Mouse (Mus musculus) kidney, adult 8-10 months (tissue): Measurements from ENCODE around the gene 4931428L18Rik.
"Not testable (repeated sequence)": the region's sequence is repeated elsewhere in the genome, so short reads cannot be mapped to it uniquely, and the experiment has no call there.

ENCODE experiments used
- DNase-seq, 2 experiments: peaks; one replicate each; pipeline ENCODE4 v3.0.0; 2022

4931428L18Rik gene

DNA sequence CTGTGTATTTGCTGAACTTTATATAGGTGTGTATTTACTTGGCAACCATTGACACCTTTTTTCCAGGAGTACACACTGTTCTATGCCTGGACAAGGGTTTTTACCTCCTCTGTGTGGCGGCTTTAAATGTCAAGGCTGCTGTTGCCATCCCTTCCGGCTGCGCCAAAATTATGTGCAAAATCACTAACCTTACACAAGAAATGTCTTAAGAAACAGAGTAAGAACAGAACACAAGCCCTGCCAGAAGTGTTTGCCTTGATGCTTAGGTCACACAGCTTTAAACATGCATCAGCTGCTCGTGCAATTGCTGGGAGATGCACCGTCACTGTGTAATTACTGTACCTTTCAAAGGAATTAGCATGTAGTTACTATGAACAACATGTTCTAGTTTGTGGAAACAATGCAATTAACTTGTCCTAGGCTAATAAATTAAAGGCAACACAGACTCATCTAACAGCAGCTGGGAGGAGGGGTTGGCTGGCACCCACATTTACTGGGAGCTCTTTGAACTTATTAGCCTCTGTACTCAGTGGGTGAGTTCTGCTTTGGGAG, 171.0 kb downstream of the 4931428L18Rik start:
- peak; percentile 31 to 36 for DNase-seq

DNA sequence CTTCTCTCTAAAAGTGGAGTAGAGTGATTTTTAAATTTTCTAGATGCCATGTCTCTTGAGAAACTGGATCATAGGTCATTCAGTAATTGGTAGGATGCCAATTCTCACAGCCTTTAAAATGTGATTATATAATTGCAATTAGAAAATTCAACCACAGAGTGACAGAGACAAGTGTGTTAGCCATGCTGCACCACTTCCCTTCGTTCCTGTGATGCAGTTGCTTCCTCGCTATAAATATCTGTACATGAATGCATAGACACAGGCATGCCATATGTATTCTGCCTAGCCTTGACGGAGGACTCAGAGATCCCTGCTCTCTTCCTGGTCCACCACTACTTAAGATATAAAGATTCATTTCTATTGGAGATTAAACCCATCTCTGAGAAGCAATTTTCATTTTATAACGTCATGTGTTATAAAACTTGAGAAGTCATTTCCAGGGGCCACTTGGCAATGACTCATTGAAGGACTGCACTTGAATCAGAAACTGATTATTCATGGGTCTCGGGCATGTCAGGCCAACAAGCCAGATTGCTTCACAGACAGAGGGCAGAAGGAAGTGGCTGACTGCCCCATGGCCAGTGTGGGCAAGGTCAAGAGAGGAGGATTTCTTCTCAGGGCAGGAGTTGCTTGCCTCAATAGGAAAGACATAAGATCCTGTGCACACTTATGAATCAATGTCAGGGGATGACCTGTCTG, 172.4 kb downstream of the 4931428L18Rik start:
- peak in 1 of 2 experiments; percentile 43 for DNase-seq

DNA sequence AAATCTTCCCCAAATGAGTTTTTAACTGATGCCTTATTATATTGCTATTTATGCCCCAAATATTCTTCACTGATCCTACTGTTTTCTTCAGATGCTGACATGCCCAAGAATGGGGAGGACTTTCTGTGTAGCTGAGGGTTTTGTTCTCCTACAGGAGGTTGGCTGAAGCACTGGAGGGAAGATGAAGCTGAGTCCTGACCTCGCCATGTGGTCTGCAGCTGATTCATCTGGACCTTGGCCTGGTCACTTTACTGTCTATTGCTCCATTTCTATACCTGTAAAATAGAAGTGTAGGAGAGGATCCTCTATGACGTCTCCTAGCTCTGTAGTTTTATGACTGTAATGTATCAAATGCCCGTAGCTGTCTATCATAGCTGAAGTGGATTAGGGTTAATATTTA, 179.3 kb downstream of the 4931428L18Rik start:
- DNase-seq, result no peak

DNA sequence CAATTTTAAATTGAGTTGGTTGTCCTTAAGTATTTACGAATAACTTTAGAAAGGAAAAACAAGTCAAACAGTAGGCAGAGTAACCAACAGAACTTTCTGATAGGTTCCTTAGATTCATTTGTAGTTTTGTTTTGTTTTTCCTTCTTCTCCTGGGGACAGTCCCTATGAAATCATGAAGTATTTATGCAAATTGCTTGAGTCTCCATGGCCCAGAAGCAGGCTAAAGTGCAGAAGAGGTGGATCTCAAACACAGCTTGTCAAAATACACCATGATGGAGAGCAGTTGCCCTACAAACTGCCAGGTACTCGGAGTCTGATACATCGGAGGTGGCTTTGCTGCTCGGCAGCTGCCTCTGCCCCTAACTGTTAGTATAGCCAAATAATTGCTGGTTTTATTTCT, 179.7 kb downstream of the 4931428L18Rik start:
- DNase-seq, result no peak

DNA sequence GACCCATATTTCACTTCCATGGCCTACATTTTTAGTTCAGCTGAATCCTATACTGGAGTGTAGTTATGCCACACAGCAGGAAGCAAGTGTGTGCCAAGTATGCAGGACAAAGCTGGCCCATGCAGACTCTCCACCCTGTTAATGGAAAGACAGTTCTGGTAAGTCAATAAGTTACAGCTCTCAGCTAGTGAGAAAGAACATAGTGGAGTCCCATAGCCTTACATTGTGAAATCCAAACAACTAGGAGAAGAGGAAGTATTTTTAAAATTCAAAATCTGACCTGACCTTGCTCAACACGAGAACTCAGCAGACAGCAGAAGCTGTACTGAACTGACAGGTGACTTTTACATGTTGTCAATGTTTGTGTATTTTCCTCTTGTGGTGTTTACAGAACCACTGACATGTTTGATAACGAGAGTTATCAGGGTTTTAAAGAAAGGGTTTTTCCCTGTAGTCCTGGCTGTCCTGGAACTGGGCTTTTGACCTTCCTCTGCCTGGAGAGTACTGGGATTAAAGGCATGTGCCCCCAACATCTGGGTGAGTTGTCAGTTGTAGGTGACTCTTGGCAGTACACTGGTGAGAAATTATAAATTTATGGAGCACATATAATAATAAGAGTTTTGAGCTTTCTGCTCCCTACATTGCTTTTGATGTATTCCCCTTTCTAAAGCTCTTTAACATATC, 188.5 kb downstream of the 4931428L18Rik start:
- DNase-seq, result peak; percentile 16 to 59

DNA sequence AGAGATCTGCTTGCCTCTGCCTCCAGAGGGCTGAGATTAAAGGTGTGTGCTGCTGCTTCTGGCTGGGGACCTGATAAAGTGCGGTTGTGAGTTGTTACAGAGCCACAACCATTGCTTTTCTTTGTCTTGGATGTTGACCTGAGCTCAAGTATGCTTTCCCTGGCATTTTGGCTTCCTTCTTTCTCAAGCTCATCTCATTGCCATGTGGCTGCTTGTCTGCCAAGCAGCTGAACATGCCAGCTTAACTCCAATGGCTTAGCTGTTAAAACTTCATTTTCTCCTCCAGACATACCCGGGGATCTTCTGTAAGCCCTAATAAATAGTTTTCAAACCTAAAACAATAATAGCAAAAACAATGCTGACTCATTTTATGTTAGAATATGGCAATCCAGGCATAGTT, 190.1 kb downstream of the 4931428L18Rik start:
- DNase-seq, result no peak

DNA sequence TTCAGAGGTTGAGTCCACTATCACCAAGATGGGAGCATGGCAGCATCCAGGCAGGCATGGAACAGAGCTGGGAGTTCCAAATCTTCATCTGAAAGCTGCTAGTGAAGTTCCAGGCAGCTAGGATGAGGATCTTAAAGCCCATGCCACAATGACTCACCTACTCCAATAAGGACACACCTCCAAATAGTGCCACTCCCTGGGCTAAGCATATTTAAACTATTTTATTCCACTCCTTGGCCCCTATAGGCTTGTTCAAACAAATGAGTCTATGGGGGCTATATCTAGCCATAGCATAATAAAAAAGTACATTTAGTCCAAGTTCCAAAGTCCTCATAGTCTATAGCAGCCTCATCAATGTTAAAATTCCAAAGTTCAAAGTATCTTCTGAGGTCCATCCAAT, 199.3 kb downstream of the 4931428L18Rik start:
- no peak for DNase-seq

DNA sequence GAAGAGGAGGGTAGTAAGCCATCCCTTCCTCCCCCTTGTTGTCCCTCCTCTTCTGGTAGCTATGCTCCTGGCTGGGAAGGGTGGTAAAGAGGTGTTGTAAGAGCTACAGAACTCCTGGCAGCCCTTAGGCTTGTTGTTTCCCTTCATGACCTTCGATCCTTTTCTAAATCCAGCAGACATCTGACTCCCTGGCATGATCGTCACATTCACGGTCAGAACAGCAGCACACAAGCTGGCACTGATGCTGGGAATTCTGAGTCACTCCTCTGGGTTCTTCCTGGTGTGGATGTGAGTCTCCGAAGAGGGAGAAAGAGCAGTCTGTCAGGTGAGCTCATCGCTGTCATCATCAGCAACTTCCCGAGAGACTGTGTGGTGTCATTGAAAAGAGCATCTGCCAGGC, 203.2 kb downstream of the 4931428L18Rik start:
- peak; percentile 59 to 74 for DNase-seq

DNA sequence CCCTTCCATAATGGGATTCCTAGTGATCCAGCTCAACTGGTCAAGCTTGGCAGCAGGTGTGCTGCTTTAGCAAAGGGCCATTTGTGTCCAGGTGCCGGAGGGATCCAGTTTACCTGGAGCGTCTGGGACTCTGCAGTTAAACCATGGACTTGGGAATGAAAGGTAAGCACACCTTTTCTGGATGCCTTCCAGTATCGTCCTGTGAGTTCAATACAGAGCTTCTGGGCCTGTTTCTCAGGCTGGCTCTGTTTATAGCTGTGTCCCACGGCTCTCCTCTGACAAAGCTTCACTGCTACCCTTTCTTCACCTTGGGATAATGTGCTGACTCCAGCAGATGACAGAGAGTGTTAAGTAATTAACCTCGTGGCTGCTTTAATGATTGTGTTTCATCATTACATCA, 205.1 kb downstream of the 4931428L18Rik start:
- DNase-seq, result peak; percentile 8 to 24

DNA sequence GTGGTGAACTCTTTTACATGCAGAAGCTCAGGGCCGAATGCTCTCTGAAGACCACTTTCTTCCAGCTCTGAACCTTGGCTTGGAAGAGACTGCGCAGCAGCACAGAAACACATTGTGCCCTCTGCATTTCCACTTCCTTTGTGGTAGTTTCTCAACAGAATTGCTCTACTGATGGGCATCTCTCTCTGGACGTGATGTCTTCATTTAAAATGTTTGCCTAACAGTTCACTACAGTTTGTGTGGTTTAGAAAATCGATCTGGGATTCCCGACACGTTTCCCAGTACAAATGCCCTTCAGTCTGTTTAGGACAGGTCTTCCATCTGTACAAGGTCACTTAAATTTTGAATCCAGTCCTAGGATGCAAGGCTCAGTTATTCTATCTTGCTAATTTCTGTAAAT, 206.4 kb downstream of the 4931428L18Rik start:
- no peak for DNase-seq

DNA sequence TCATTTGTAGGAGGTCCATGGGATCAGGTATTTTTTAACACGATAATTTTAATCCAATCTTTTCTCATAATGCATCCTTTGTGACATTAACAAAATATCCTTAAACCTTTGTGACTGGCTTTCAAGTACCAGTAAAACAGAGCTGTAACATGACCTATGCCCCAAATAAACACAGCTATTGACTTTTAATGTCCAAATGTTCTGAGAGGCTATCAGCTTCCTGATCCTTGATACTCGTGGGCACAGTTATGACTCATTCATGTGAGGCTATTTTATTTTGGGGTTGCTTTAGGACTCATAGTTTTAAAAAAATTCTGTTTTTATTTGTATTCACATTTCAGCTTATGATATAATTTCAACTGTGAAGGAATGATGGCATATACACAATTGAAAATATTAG, 207.2 kb downstream of the 4931428L18Rik start:
- DNase-seq, result no peak

DNA sequence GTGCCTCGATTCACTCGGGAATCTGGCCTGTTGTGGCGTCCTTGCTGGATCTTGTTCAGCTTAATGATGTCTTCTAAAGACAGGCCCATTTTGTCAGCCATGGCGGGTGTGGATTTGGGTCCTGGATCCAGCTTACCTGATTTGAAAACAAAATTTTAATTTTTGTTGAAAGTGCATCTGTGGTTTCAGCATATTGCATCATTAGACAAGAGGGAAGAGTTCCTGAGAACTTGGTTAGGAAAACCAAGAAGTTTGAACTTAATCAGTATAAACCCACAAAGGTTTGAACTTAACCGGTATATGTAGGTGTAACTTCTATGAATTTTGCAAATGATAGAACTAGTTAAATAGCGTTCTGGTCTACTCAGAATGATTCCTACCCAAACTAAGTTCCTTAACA, 244.6 kb downstream of the 4931428L18Rik start, which contains the start of gene AC153137.1:
AC153137.1 (minus strand) TSS at position 101 of the 400 bp plus-strand sequence.
- DNase-seq, result not testable (repeated sequence)

DNA sequence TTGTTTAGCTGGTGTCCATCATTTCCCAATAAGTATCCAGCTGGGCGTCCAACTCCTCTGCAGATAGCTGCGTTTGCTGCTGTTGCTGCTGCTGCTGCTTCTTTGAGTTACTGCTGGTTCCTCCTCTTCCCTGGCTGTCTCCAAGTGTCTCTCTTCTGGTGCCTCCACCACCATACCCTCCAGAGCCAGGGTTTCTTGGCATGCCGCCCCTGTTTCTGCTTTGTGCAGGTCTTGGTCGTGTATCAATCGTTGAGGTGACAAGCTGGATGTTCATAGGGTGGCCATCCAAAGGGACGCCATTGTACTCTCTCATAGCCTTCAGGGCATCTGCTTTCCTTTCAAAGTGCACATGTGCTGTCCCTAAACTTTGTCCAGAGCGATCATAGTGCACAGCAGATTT, 245.2 kb downstream of the 4931428L18Rik start:
- not testable (repeated sequence) for DNase-seq

DNA sequence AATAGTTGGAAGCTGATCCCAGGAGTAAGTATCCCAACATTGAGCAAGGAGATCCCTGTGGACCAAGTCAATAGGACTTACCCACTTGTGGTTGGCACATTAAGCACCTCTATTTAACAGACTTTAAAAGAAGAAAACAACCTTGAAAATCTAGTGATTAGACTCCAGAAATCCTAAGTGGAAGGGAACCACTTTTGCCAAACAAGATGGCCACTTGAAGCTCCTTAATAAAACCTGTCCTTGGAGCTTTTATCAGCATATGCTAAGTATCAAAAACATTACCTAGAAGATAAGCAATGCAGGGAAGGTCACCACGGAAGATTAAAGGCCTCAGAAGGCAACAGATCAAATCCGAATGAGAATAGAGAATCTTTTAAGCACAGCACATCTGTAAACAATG, 270.7 kb downstream of the 4931428L18Rik start:
- no peak for DNase-seq

DNA sequence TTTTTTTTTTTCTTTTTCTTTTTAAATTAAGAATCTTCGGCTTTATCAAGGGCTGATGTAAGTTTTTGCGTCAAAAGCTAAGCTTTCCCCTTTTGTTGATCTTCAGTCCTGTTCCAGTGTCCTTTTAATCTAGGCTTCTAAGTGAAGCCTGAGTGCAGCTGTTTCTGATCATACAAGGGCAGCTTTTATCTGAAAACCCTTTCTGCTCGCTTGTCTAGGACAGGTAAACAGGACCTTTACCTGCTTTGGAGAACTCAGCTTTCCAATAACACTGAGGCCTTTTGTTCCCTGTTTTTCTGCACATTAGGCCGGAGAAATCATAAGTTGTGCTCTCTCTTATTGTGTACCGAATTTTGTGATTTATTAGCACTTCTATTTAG, 272.0 kb downstream of the 4931428L18Rik start:
- DNase-seq, result no peak

DNA sequence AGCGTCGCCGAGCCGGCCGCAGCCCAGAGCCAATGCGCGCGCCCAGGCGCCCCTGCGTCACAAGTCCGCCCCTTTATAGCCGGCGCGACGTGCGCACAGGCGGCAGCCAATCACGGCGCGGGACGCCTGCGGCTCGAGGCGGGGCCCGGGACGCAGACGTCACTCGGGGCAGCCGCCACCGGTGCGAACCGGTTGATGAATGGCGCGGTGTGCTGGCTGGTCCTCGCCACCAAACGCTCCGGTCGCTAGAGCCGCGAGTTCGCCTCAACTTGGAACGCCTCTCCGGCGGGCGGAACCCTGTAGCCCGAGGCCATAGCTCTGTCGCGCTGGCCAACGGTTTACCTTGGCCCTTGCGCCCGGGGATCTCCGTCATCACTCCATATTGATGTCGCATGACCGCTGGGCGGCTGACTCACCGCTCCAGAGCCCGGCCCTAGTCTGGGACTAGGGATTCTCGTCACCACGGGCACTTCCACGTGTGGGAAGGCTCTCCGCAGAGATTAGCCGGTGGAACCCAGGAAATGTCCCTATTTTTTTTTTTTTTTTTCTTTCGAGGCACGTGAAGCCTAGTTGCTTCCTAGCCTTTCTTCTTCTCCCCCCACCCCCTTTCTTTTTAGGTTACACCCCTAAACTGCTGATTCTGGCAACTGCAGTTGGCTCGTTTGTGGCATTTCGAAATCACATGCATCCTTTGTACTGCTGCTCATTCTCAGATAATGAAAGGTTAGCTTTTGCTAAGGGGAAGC, 272.6 kb downstream of the 4931428L18Rik start:
- DNase-seq, result peak; percentile 95 to 96

DNA sequence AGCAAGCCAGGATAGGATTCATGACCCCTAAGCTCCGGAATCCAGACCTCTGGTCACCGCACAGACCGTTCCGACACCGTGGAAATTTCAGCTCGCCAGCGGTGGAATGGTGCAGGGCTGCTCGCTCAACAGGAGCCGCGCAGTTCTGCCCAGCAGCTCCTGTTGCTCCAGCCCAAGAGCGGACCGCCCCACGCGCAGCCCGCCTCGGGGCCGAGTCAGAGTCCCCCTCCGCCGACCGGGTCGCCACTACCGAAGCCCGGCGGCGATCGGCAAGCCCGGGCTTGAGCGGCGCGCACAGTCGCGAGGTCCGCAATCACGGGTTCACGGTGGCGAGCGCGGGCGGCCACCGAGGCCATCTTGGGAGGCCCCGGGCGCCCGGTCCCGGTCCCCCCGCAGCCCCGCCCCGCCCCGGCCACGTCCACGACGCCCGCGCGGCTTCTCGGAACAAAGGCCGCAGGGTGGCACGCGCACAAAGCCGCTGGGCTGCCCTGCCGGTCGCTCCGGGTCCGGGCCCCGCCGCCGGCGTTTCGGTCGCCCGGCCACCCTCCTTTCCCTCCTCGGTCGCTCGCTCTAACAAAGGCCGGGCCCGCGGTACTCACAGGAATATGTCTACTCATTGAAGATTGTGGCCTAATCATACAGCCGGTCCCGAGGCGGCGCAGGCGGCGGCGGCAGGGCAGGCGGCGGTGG, 273.4 kb downstream of the 4931428L18Rik start:
- DNase-seq, result peak; percentile 32 to 55

DNA sequence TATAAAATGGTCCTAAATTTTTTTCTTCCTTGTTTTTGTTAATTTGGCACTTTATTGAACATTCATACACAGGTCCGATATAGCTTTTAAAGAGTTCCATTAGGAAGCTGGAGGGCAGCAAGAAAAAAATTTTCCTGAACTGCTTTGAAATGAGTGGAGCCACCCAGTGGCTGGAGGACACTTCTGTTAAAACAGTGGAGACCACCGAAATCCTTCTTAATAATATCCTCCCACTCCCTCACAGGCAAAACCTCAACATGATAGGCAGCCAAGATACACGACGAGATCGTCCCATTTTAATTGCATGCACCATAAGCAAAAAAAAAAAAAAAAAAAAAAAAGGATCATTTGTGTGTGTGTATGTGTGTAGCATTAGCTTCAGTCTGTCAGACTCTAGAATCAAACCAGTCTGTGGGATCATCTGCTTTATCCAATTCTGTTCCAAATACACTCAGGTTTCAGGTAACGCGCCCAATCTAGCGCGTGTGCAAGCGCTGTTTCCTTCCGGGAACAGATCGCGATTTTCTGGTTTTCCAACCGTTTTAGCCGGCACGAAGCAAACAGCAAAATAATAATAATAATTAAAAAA, 274.0 kb downstream of the 4931428L18Rik start:
- DNase-seq, result peak; percentile 15
